In genomic region chr5:142438380-142438938, GRCm38 (mm10) we compare ENCODE assay signal across 15 mouse cellular contexts. TPM values are rescaled to one million over a fixed set of nuclear protein-coding genes. Genes with fewer than 3 reads are reported as not detected.
DNase-seq lines count a peak whose midpoint lies in the region; TF ChIP-seq lines count a peak whose summit lies in the region.
"Had no signal": no experiment of that assay in that cellular context is flagged by ENCODE, and none has a peak within 500 bp of the region (broad histone marks: within the 10 kb centered on the region; RNA-seq: fewer than 3 reads in every experiment).

No protein-coding gene starts in this region.

- TF ChIP-seq CTCF in left cerebral cortex, adult 2 months (IDR thresholded peaks at IDR 0.05), result no peak

- H3K27ac ChIP-seq in left cerebral cortex, adult 2 months, result peak overlapping the region; percentile 76
- H3K27ac ChIP-seq: forebrain, embryonic 13.5 days had no signal

- no peak overlapping the region for H3K4me3 ChIP-seq in left cerebral cortex, adult 2 months
- H3K4me3 ChIP-seq: embryonic facial prominence, embryonic 12.5 days; forebrain, embryonic 13.5 days; hindbrain, embryonic 13.5 days; neural tube, embryonic 13.5 days had no signal

- intact Hi-C loops in left cerebral cortex, adult 2 months (cut with DNase I), result loop anchor here (2.0 kb wide), 2 partner anchors 34 to 62 kb away; no protein-coding TSS in a partner anchor
- intact Hi-C loops in left cerebral cortex, postnatal 4 days (cut with DNase I), result no loop called here

- DNase-seq in heart, adult 11 months, result peak; percentile 95
- no peak for DNase-seq in heart, adult 9 months (ENCODE audit: low spot score in 2 of 2)
- peak; percentile 53 to 68 for DNase-seq in left cerebral cortex, adult 2 months (ENCODE audit: extremely low spot score in 1 of 2, low spot score in 2 of 2)
- no peak for DNase-seq in left cerebral cortex, postnatal 4 days
- peak; percentile 64 for DNase-seq in 3T3-L1 (ENCODE audit: low read depth, low spot score)
- peak; percentile 65 for DNase-seq in ZHBTc4 (ENCODE audit: low read depth, low spot score)
- DNase-seq in B cell, adult 2 months, result no peak
- DNase-seq: adrenal gland, postnatal 14 days; cerebellum, postnatal 14 days; kidney, adult 2 months; lung, postnatal 14 days had no signal

RNA-seq across cellular contexts. Expression of gene Ap5z1, which starts 25.3 kb away (rescaled TPM):
- 10 to 100 TPM; 22.2 to 22.6 TPM for total RNA-seq in left cerebral cortex, adult 2 months (2021)
- total RNA-seq in left cerebral cortex, postnatal 4 days (2021), result 10 to 100 TPM; 21.9 to 23.2 TPM

RNA-seq across cellular contexts. Expression of gene Foxk1, which starts 37.2 kb away (rescaled TPM):
- 10 to 100 TPM; 40.4 to 46.1 TPM for total RNA-seq in left cerebral cortex, adult 2 months (2021)
- 10 to 100 TPM; 34.5 to 35.6 TPM for total RNA-seq in left cerebral cortex, postnatal 4 days (2021)

Comparison
In these comparisons a context has a peak if more than half of its experiments do, and no peak if none do; other contexts are left out.
1. DNase-seq: peak in heart, adult 11 months (single experiment), left cerebral cortex, adult 2 months (2 of 2), 3T3-L1 (single experiment) and ZHBTc4 (single experiment); none in heart, adult 9 months (0 of 2), left cerebral cortex, postnatal 4 days (single experiment) and B cell, adult 2 months (0 of 2).